Mouse (Mus musculus) WW6 (cell line): Measurements from ENCODE around the gene Hspb6.
A peak's percentile ranks its signal among the peaks of the same experiment; 100 is the strongest.

Source experiments
- DNase-seq: peaks from one replicate; pipeline ENCODE4 v3.0.0-alpha.2; 2013; ENCODE audit warnings: low read depth, low spot score

Hspb6 gene

DNA sequence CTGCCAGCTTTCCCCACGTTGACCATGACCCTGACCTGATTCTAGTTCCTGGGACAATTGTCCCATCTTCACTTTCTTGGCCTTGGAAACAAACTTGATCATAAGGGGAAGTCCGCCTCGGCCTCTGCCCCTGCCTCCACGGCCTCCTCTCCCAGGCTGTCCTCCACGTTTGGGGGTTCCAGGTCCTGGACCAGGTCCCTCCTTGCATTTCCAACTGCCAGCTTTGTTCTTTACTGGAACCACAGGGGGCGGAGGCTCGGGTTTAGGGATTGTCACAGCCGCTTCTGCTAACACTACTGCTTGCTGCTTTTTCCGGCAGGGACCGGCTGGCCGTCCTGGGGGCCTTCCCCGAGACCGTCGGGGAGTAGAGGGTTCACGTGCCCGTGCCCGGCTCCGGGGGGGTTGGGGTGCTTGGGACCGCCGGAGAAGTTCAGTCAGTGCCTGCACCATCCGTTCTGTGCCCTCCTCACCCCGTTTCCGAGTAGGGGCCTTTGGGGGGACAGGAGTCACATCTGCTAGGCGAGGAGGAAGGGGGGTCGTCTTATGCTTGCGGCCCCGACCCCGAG, 34.6 kb downstream of the Hspb6 start:
- no peak for DNase-seq

DNA sequence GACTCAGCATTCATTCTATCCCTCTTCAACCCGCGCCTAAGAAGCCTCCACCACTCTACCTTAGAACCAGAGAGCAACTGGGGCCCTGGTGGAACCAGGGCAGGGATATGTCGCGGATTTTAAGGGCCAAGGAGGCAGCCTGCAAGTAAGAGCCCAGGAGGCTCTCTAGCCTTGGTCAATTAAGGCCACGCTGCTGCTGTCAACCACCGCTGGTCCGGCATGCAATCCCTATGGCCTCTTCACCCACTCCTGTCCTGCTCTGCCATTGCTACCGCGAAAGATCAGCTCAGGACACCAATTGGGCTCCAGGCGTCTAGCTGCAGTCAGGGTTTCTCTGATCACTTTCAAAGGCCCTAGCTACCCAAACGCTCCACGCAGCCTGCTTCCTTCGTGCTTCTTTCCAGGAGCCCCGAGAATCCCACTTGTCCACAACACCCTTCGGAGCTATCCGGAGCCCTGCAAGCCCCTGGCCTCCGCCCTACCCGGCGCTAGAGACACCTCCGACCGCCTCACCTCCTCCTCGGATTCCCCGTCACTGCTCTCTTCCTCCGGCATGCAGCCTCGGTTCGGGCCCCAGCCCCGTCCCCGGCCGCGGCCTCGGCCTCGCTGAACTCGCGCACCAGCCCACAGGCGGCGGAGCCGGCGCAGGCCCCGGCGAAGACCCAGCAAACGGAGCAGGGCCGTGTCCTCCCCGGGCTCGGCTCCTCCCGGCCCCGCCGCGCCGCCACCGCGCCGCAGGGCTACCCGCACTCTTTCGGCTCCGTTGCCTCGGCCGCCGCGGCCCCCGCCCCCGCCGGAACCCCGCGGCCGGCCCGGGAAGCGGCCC, 36.1 kb downstream of the Hspb6 start:
- DNase-seq = no peak

DNA sequence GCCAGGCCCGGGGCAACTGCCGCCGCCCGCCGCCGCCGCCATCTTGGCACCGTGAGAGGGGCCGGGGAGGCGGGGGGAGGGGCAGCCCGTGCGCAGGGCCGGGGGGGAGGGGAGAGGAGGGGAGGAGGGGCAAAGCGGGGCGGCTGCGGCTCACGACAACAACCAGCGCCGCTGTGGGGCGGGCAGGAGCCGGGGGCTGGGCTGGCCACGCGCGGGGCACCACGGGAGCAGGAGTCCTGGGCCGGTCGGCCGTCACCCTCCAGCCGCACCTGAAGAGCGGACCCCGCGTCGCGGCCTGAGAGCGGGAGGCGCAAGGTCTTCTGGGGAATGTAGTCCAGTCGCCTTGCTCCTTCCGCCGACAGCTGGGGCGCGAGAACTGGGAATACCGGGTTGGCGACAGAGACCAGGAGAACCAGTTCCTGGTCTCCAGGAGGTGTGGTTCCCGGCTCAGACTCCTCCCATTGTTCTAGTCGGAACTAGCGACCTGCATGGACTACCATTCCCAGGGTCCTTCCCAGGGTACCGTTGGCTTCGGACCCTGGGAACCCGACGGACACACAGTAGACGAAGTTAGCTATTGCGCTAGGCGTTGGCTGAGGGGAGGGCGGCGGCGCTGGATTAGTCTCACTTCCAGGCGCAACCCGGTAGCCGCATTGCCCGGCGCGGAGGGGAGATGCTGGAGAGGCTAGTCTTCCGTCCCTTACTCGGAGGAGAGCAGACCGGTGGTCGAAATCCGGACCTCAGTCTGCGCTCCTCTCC, 36.9 kb downstream of the Hspb6 start, which contains the start of gene Kmt2b:
Gene Kmt2b (minus strand): TSS at position 51 of the 759 bp plus-strand sequence.
- peak; percentile 98 for DNase-seq

DNA sequence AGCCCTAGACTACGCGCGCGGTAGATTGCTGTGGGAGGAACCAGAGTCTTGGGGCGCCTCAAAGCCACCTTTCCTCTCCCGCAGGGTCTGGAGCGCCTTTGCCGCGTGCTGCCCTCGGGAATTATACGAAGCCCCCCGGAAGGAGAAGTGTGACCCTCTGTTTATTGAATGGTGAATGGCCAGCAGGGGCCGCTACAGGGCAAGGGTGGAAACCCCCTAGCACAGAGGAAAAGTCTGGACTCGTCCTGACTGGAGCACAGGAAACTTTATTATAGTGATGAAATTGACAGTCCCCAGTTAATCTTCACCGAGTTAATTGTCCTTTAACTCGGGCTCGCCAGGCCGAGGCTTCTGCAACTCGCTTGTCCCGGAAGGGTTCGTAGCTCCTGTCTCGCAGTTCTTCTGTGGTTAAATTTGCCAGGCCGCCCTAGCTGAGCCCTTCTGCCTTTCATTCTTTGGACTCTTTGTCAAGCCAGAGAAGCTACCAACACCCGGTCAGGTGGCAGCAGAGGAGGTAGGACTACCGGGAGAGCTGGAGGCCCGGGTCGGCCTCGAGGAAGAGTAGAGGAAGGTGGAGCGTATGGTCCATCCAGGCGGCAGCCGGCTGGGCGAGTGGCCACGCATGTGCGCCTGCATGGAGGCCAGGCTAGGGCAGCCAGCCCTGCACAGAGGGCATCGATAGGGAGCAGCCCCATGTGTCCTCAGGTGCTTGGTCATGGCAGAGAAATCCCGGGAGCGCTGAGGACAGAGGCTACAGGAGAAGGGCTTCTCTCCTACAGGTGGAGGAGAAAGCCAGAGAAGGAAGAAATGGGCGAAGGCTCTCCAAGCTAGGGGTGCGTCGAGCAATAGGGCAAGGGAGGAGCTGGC, 37.7 kb downstream of the Hspb6 start:
- DNase-seq = peak; percentile 57

DNA sequence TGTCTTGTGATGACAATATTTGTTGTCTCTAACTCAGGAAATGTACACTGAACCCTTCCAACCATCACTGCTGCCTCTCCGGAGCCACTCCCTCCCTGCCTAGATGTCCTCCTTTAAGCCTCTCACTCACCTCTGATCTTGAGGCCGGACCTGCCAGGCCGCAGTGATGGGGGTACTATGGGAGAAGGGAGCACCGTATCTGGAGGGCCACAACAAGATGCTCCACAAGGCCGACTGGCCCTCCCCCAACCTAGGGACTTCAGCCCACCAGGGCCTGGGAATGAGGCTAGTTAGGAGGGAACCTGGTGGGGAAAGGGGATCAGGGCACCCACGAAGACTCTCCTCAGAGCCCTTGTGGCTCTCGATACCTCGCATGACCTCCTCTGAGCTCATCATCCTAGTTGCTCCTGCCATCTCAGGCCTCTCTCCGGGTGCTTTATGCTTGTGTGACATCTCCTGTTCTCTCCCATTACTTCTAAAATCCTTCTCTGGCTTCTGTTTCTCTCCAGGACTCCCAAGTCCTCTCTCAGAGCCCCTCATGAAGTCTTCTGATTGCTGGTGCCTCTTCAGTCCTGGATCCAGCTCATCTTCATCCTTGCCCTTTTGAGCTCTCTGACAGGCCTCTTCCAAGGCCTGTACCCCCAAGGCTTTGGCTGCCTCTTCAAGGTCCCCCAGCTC, 39.1 kb downstream of the Hspb6 start:
- DNase-seq = no peak

DNA sequence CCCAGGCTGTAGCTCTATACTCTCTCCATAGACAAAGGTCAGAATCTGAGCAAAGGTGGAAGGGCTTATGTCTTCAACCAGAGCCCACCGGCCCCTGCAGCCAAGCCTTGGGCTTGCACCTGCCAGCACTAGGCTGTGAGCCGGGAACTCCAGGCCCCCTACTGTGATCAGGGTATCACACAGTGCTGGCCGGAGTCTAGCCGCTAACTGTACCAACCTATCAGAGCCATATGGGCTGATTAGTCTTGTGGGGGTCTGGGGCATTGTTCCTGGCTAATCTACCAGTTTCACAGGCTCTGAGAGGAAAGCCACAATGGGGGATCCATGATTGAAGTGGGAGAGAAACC, 39.6 kb downstream of the Hspb6 start:
- no peak for DNase-seq

DNA sequence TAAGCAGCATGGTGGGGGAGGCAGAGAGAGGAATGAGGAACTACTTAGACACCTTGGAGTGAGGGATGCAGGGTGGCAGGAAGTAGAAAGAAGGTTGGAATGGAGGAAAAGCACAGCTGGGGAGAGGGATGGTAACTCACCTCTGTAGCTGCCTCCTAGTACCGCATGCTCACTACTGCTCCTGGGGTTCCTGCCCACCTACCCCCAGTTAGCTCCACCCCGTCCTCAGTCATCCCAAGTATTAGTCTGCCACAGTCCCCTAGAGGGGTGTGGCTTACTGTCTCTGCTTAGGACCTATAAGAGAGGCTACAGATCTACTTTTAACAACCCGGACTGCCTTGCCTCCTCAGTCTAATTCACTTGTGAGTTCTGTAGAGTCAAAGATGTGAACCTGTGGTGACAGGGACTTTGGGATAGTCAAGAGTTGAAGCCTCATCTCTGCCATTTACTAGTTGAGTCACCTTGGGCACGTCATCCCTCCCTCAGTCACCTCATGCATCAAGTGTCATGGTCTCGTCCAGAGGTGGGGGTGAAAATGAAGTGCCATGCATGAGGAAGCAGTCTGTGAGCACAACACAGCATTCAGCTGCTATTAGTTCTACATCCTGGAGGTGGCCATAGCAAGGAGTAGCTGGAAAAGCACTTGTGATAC, 40.9 kb downstream of the Hspb6 start:
- DNase-seq = no peak

DNA sequence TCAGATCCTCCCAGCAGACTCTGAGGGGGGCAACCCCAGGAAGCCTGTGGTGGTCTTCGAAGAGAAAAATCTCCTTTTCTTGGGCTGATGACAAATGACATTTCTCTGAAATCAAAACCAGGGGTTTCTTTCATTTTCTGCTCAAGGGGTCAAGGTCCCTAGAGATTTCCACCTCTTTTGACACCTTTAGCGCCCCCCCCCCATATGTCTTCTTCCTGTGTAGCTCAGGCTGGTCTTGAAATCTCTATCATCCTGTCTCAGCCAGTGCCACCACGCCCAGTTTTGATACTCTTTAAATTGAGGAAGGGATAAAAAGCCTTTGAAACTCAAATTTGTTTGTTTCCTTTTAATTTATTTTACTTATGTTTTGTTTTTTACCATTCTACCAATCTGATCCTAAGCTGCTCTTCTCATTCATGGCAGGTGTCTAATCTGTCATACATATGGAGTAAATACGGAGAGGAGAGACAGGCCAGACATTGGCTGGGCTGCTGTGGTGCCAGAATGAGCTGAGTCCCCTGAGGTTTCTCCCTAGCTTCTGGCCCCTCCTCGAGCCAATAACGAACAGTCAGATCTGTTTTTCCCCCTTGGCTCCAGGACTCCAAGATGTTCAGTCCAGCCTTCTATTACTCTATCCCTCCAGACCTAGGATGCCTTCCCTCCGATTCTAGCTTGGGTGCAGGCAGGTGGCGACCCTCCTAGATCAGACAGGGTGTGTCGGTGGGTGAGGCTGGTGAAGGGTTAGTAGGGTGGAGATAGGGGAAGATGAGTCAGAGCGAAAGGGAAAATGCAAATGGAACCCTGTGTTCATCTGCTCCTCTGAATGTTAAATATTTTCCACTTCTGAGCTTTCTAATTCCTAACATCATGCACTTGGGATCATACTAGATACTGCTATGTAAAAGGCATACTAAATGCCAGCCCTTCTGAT, 41.9 kb downstream of the Hspb6 start:
- DNase-seq = no peak

DNA sequence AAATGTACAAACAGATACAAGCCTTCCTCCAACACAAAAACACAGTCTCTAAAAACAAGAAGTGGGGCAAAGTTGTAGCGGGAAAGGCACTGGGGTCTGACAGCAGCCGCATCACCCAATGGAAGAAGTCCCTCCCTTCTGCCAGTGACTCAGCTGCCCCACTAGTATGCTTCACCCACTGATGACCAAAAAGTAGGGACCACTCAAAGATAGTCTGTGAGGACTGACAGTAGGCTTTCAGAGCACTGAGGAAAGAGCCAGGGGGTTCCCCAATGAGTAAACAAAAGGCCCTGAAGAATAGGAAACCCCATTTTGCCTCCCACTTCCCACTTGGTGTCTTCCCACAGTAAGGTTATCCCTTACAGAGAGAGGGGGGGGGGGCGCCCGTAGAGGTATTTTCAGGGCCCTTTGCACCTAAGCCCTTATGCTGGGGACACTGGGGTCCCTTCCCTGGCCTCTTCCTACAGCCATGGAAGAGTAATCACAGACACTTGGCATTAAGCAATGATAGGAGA, 42.6 kb downstream of the Hspb6 start:
- no peak for DNase-seq

DNA sequence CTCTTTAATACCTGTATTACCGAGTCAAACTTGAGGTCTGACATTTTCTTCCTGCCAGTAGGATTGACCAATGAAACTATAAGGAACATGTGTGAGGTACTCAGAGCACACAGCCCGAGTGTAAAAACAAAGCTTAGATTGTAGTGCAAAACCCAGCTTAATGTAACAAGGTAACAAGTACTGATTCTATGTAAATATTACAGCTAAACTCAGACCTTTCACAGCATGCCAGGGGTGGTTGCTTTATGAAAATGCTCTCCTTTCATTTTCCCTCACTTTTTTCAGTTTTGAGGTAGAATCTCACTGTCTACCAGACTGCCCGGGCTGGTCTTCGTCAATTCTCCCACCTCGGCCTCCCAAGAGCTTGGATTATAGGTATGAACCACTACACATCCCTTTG, 44.1 kb downstream of the Hspb6 start:
- no peak for DNase-seq

DNA sequence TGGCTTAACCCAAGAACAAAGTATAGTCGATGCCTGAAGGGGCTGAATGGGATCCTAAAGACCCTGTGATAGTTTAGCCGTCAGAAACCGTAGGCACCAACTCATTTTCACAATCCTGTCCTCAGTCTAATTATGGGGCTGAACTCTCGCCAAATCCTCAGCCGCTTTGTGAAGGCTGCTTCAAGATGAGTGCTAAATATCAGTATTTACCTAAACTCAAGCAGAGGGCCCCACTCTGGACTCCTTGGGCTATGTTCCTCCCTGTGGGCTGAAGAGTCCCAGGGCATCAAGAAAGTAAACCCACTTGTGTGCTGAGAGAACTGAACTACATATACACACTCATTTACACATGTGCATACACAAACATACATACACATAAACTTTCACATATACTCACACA, 44.8 kb downstream of the Hspb6 start:
- no peak for DNase-seq

DNA sequence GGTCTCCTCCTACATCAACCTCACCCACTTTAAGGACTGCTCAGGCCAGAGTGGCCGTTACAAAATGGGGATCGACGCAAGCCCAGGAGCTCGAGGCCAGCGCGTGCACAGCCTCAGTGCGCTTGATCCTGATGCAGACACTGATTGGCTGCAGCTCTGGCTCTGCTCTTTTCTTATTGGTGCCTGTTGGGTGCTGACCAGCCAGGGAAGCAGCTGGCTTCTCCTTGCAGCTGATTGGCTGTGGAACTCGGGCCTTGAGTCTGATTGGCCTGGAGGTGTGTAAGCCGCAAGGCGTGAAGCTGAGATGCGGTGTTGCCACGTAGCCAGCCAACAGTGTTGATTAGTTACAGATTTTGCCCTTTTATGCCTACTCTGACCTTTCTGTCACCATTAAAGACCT, 46.8 kb downstream of the Hspb6 start, which contains the start of gene Zbtb32:
Gene Zbtb32 (minus strand): TSS at position 124 of the 400 bp plus-strand sequence.
- no peak for DNase-seq

DNA sequence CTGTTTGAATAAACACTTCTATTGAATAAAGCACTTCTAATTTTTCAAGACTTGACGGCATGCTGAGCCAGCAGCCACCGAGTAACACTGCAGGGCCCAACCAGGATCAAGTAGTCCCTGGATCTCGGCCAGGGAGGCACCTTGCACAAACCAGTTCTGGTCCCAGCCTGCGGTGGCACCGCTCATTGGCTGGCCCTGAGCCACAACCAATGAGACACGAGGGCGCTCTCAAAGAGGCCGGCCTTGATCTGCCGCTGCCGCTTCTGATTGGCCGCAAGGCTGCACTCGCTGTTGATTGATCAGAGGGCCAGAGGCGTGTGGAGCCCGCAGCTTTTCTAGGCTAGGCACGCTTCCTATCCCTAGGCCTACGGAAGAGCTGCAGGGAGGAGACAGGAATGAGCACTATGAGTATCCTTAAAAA, 48.0 kb downstream of the Hspb6 start:
- DNase-seq = peak; percentile 89

DNA sequence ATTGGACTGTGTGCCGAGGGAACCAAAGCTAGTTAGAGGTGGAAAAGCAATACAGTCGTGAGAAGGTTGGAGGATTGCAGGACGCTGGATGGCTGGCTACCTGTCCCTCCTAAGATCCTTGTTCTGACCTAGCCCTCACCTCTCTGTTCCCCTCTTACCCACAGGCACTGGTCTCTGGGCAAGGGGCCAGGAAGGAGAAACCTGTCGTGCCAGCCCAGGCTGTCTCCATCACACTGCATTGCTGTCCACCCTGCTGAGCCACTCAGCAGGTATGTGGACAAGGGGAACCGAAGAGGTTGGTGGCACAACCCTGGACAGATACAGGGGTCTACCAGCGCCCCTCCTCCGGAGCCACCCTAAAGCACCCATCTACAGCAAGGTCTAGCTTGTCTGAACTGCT, 48.7 kb downstream of the Hspb6 start:
- no peak for DNase-seq

DNA sequence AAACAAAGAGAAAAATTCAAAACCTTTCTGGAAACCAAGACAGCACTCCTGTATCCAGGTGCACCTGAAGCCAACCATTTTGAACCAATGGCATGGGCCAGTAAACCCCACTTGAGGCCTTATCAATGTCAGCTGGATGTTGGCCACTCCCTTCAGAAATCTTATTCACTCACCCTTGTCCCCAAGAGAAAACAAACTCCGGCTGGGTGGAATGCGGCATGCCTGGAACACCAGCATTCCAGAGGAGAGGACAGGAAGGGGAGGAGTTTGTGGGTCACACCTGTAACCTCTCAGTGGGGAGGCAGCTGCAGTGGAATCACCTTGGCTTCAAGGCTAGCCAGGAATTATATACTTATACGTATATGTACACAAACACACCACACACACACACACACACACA, 50.6 kb downstream of the Hspb6 start:
- no peak for DNase-seq

DNA sequence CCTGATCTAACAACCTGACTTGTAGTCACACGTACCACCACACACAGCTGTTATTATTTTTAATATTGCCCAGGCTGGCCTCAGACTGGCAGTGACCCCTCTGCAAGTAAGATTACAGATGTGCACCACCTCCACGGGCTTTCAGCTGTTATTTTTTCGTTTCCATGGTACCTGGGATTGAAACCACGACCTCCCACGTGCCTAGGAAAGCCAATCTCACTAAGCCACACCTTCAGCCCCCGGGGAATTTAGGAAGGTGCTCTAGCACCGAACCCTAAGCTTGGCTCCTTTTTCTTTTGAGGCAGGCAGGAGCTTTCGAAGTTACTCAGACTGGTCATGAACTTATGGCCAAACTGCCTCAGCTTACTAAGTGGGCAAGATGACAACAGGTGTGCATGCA, 52.4 kb downstream of the Hspb6 start:
- no peak for DNase-seq

DNA sequence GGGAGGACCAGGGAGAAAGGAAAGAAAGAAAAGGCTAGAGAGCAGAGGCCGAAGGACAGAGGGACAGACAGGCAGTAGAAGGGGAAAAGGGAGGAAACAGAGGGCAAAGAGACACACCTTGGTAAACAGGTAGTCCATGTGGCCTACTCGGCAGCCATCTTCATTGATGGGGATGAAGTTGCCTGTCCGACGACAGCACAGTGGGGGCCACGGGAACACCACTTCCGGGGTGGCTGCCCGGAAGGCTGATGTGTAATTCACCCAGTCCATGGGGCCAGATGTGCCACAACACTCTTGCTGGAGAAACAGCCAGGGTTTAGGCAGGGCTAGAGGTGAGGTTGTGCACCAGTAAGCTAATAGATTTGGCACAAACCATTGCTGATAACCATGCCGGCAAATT, 53.0 kb downstream of the Hspb6 start:
- DNase-seq = no peak
